In the genomic region with DNA sequence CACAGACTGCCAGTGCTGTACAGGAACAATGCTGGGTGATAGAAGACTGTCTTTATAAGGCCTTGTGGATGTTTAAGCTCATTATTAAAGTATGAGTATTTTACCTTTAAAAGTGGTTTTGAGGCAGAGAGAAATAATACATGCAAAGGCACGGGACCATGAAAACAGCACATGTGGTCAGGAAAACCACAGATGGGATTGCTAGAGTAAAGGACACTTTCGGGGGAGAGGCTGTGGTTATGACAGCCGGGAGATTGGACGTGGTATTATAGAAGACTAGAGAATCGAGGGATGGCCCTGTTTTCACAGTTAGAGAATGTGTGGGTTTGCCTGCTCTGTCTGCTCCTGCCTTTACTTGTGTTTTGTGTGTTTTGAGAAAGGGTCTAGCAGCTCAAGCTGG, we compare ENCODE assay signal across 21 mouse cellular contexts. TPM values are rescaled to one million over a fixed set of nuclear protein-coding genes. Genes with fewer than 3 reads are reported as not detected.
DNase-seq lines count a peak whose midpoint lies in the region; ATAC-seq and TF ChIP-seq lines count a peak whose summit lies in the region.
"Had no signal": no experiment of that assay in that cellular context is flagged by ENCODE, and none has a peak within 500 bp of the region (broad histone marks: within the 10 kb centered on the region; RNA-seq: fewer than 3 reads in every experiment).

No protein-coding gene starts in this region.

- H3K4me1 ChIP-seq in embryonic facial prominence, embryonic 14.5 days (ENCODE audit: control insufficient read depth, insufficient read depth, low read length), result 0 out of 2 replicates have a peak, but pooled peaks cover 4% of the 10 kb centered on the region
- peaks cover 14% of the 10 kb centered on the region for H3K4me1 ChIP-seq in embryonic facial prominence, embryonic 10.5 days
- peaks cover 15 to 80% of the 10 kb centered on the region in 2 experiments for H3K4me1 ChIP-seq in CH12.LX (ENCODE audit: control insufficient read depth in 1 of 2, insufficient read depth in 2 of 2)

- WGBS in embryonic facial prominence, embryonic 14.5 days, result 84% methylated on average over 5 of the region's 5 CpGs
- 91% methylated on average over 5 of the region's 5 CpGs for WGBS in embryonic facial prominence, embryonic 10.5 days

- no peaks in the 10 kb centered on the region for H3K9me3 ChIP-seq in embryonic facial prominence, embryonic 14.5 days (ENCODE audit: control insufficient read depth, low read length)
- no peaks in the 10 kb centered on the region for H3K9me3 ChIP-seq in embryonic facial prominence, embryonic 10.5 days
- no peaks in the 10 kb centered on the region for H3K9me3 ChIP-seq in CH12.LX (replicated peaks; ENCODE audit: low read length)
- H3K9me3 ChIP-seq: embryonic facial prominence, embryonic 13.5 days; heart, embryonic 13.5 days; hindbrain, embryonic 12.5 days had no signal

- no peak for TF ChIP-seq CTCF in CH12.LX (conservative IDR thresholded peaks at IDR 0.05 in 1 of 2, IDR thresholded peaks at IDR 0.05 in 1 of 2; ENCODE audit: low read depth in 2 of 2, low read length in 2 of 2)

- dilution Hi-C loops in CH12.LX (cut with MboI; ENCODE audit: extremely low pct_ligation_motif_present, extremely low pct_unique_long_range_greater_than_20kb, low sequenced_read_pairs), result no loop called here

- H3K27ac ChIP-seq in embryonic facial prominence, embryonic 14.5 days (replicated peaks; ENCODE audit: low read depth, low read length), result no peak overlapping the region
- no peak overlapping the region for H3K27ac ChIP-seq in embryonic facial prominence, embryonic 10.5 days (replicated peaks)
- no peak overlapping the region for H3K27ac ChIP-seq in CH12.LX (ENCODE audit: insufficient read depth, low read depth)
- H3K27ac ChIP-seq: embryonic facial prominence, embryonic 13.5 days; forebrain, embryonic 10.5 days; gastrocnemius, adult 2 months; heart, embryonic 13.5 days; hindbrain, embryonic 12.5 days had no signal

- H3K27me3 ChIP-seq in embryonic facial prominence, embryonic 14.5 days (replicated peaks; ENCODE audit: control insufficient read depth, insufficient read depth, low read length), result no peaks in the 10 kb centered on the region
- no peaks in the 10 kb centered on the region for H3K27me3 ChIP-seq in embryonic facial prominence, embryonic 10.5 days (replicated peaks; ENCODE audit: low read depth, poor library complexity, severe bottlenecking)
- H3K27me3 ChIP-seq in CH12.LX (replicated peaks), result no peaks in the 10 kb centered on the region
- H3K27me3 ChIP-seq: embryonic facial prominence, embryonic 13.5 days; heart, embryonic 13.5 days; hindbrain, embryonic 12.5 days had no signal

- TF ChIP-seq RAD21 in CH12.LX (IDR thresholded peaks at IDR 0.05; ENCODE audit: low read depth, low read length), result no peak

- ATAC-seq in embryonic facial prominence, embryonic 14.5 days (ENCODE audit: low read depth), result no peak
- ATAC-seq in hematopoietic stem cell, adult 5-6 weeks (replicated peaks in 1 of 2; ENCODE audit: insufficient read depth in 1 of 2, low FRiP score in 2 of 2, low TSS enrichment in 1 of 2, low read depth in 1 of 2, poor library complexity in 2 of 2, severe bottlenecking in 2 of 2), result peak; percentile 37 to 68
- peak; percentile 63 for ATAC-seq in megakaryocyte progenitor cell, adult 5-6 weeks (replicated peaks; ENCODE audit: poor library complexity)
- ATAC-seq: forebrain, embryonic 14.5 days; hindbrain, embryonic 16.5 days had no signal

- peaks cover 95% of the 10 kb centered on the region for H3K79me2 ChIP-seq in CH12.LX (replicated peaks; ENCODE audit: control insufficient read depth, extremely low read depth, insufficient read depth, poor library complexity, severe bottlenecking)

- in situ Hi-C loops in CH12.LX (cut with MboI; ENCODE audit: low pct_ligation_motif_present, low pct_unique_long_range_greater_than_20kb, low sequenced_read_pairs), result no loop called here

- H3K4me3 ChIP-seq in embryonic facial prominence, embryonic 14.5 days (ENCODE audit: low read depth, low read length), result no peak overlapping the region
- no peak overlapping the region for H3K4me3 ChIP-seq in embryonic facial prominence, embryonic 10.5 days
- H3K4me3 ChIP-seq in CH12.LX (replicated peaks in 1 of 3; ENCODE audit: low read depth in 2 of 3, low read length in 2 of 3, poor library complexity in 1 of 3), result no peak overlapping the region
- H3K4me3 ChIP-seq: embryonic facial prominence, embryonic 13.5 days; erythroblast, embryonic 14.5 days; forebrain, embryonic 10.5 days; gastrocnemius, adult 2 months; heart, embryonic 13.5 days; hindbrain, embryonic 12.5 days had no signal

- TF ChIP-seq POLR2A in CH12.LX (IDR thresholded peaks at IDR 0.05; ENCODE audit: low read depth, low read length), result no peak

- TF ChIP-seq EP300 in CH12.LX (IDR thresholded peaks at IDR 0.05; ENCODE audit: low read length), result no peak

- H3K4me2 ChIP-seq in embryonic facial prominence, embryonic 14.5 days (ENCODE audit: low read depth, low read length), result no peak overlapping the region
- no peak overlapping the region for H3K4me2 ChIP-seq in CH12.LX (ENCODE audit: insufficient read depth, low read depth, poor library complexity, severe bottlenecking)
- H3K4me2 ChIP-seq: embryonic facial prominence, embryonic 13.5 days; heart, embryonic 13.5 days; hindbrain, embryonic 12.5 days had no signal

- DNase-seq in embryonic facial prominence, embryonic 14.5 days (ENCODE audit: low spot score), result peak; percentile 11
- no peak for DNase-seq in embryonic facial prominence, embryonic 10.5 days (ENCODE audit: low spot score)
- DNase-seq in CH12.LX (ENCODE audit: extremely low read depth), result no peak
- no peak for DNase-seq in gastrocnemius, postnatal 25 days
- no peak for DNase-seq in kidney, postnatal 25 days
- DNase-seq in ovary, postnatal 10 days (ENCODE audit: low spot score), result no peak
- DNase-seq: adrenal gland, postnatal 10 days; cerebellum, adult 11 months; cerebellum, adult 8-10 months; cerebellum, postnatal 14 days; gastrocnemius, adult 2 months; heart, postnatal 36 days had no signal

- H3K9ac ChIP-seq in embryonic facial prominence, embryonic 14.5 days (ENCODE audit: low read depth, low read length), result no peak overlapping the region
- no peak overlapping the region for H3K9ac ChIP-seq in CH12.LX (ENCODE audit: insufficient read depth, low read depth)
- H3K9ac ChIP-seq: embryonic facial prominence, embryonic 13.5 days; heart, embryonic 13.5 days; hindbrain, embryonic 12.5 days had no signal

- H3K36me3 ChIP-seq in embryonic facial prominence, embryonic 14.5 days (ENCODE audit: control insufficient read depth, insufficient read depth, low read length), result peaks cover 14% of the 10 kb centered on the region
- peaks cover 63% of the 10 kb centered on the region for H3K36me3 ChIP-seq in embryonic facial prominence, embryonic 10.5 days (replicated peaks)
- H3K36me3 ChIP-seq in CH12.LX (replicated peaks in 1 of 2; ENCODE audit: control insufficient read depth in 1 of 2, insufficient read depth in 1 of 2, low read length in 1 of 2), result peaks cover 11 to 75% of the 10 kb centered on the region in 2 experiments

TF ChIP-seq in CH12.LX, 34 proteins besides CTCF, POLR2A, EP300 and RAD21:
- TF ChIP-seq ETS1 (conservative IDR thresholded peaks at IDR 0.05; ENCODE audit: low read depth, low read length), result no peak
- peak; percentile 23; the same call in 1 of the 2 replicates for TF ChIP-seq MAX (IDR thresholded peaks at IDR 0.05; ENCODE audit: low read length)
- TF ChIP-seq ZC3H11A (IDR thresholded peaks at IDR 0.05; ENCODE audit: low read depth, low read length), result no peak
- TF ChIP-seq BHLHE40 (IDR thresholded peaks at IDR 0.05; ENCODE audit: low read depth, low read length), result peak; percentile 85

RNA-seq across cellular contexts. Expression of gene Mapk1, which starts 5.7 kb away (rescaled TPM):
- 180 and 182 TPM in 2 replicates for polyA plus RNA-seq in embryonic facial prominence, embryonic 14.5 days (2014; fragmentation: Nextera tagmentation; extraction: Ambion mirVana)
- polyA plus RNA-seq in embryonic facial prominence, embryonic 10.5 days (2016; fragmentation: Nextera tagmentation; extraction: Ambion mirVana), result 141 TPM in 2 replicates
- total RNA-seq in CH12.LX (2012; rRNA removed) (162 and 190 TPM in 2 replicates), CH12.LX (2014; rRNA removed) (317 and 322 TPM in 2 replicates)
- polyA plus RNA-seq in CH12.LX (2012; ENCODE audit: insufficient read length, low read depth), result 234 and 244 TPM in 2 replicates
- total RNA-seq in hematopoietic stem cell, adult 5-6 weeks (2017), result 119 and 156 TPM in 2 replicates
- total RNA-seq in megakaryocyte progenitor cell, adult 5-6 weeks (2015), result 144 TPM in 2 replicates
- total RNA-seq in megakaryocyte progenitor cell, adult 5-6 weeks (2017), result 136 and 152 TPM in 2 replicates
- total RNA-seq in gastrocnemius, postnatal 25 days (2021), result 10 to 100 TPM; 85.1 to 87.1 TPM
